In the genomic region with DNA sequence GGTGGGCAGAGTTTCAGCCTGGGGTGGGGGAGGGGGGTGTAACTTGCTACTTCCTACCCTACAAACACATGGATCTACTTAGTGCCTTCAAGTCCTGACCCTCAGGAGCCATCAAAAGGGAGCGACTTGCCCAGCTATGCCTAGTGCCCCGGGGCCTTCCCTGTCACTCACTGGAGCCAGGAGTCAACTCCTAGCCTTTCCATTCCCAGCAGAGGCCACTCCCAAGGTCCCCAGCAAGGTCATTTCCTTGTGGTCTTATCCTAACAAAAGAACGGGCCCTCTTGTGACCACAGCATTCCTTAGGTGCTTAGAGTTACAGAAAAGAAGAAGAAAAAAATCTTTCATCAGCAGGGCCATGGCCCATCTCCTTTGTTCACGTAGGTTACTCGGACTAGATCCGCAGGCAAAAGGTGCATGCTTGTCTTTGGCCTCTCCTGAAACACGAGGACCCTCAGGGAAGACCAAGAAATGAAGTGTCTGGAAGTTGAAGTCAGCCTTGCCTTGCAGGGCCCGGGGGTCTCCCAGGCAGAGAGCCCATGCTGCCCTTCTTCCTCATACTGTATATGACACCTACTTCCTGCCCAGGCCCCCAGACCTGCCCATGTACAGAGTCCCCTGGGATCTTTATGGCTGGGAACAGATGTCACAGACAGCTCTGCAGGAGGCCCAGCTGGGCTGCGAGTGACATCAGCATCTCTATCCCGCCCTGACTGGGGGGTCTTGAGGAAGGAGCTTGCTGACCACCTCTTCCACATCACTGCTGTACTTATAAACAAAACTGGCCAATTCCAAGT, we compare ENCODE assay signal across 11 mouse cellular contexts. TPM values are rescaled to one million over a fixed set of nuclear protein-coding genes. Genes with fewer than 3 reads are reported as not detected.
DNase-seq lines count a peak whose midpoint lies in the region; ATAC-seq and TF ChIP-seq lines count a peak whose summit lies in the region.
"Had no signal": no experiment of that assay in that cellular context is flagged by ENCODE, and none has a peak within 500 bp of the region (broad histone marks: within the 10 kb centered on the region; RNA-seq: fewer than 3 reads in every experiment).

No protein-coding gene starts in this region.

- H3K27me3 ChIP-seq in heart, embryonic 12.5 days (replicated peaks) = no peaks in the 10 kb centered on the region
- H3K27me3 ChIP-seq in E14TG2a.4 (ENCODE audit: insufficient read depth, low read length) = no peaks in the 10 kb centered on the region
- no peaks in the 10 kb centered on the region for H3K27me3 ChIP-seq in limb, embryonic 10.5 days (ENCODE audit: low read depth, poor library complexity, severe bottlenecking)

- TF ChIP-seq CTCF in E14TG2a.4 (conservative IDR thresholded peaks at IDR 0.05; ENCODE audit: low read length) = no peak
- TF ChIP-seq CTCF in layer of hippocampus, adult 2 months (conservative IDR thresholded peaks at IDR 0.05) = no peak

- ATAC-seq in heart, embryonic 12.5 days (ENCODE audit: insufficient number of reproducible peaks, low FRiP score) = 0 out of 2 replicates have a peak, but pooled peaks have one; percentile 43
- ATAC-seq in monocyte, adult 5-6 weeks (replicated peaks; ENCODE audit: insufficient number of reproducible peaks, low FRiP score, low TSS enrichment, poor library complexity, severe bottlenecking) = no peak
- ATAC-seq: forebrain, embryonic 16.5 days; midbrain, embryonic 13.5 days had no signal

- no peak for DNase-seq in heart, adult 9 months (ENCODE audit: low spot score in 2 of 2)
- peak; percentile 73 for DNase-seq in embryo, embryonic 11 days
- peak; percentile 77 for DNase-seq in limb, embryonic 10.5 days (ENCODE audit: low spot score)
- DNase-seq in layer of hippocampus, adult 2 months (ENCODE audit: low spot score in 2 of 2) = no peak
- no peak for DNase-seq in frontal cortex, postnatal 10 days (ENCODE audit: low spot score in 2 of 2)

- no peak overlapping the region for H3K9ac ChIP-seq in heart, embryonic 12.5 days
- H3K9ac ChIP-seq: midbrain, embryonic 13.5 days had no signal

- H3K27ac ChIP-seq in heart, embryonic 12.5 days (ENCODE audit: poor library complexity, severe bottlenecking) = 0 out of 2 replicates have a peak overlapping the region, but pooled peaks have one; percentile 11
- peak overlapping the region; percentile 82 for H3K27ac ChIP-seq in limb, embryonic 10.5 days
- H3K27ac ChIP-seq in layer of hippocampus, adult 2 months = no peak overlapping the region
- H3K27ac ChIP-seq: midbrain, embryonic 13.5 days had no signal

- H3K4me2 ChIP-seq in heart, embryonic 12.5 days = no peak overlapping the region
- H3K4me2 ChIP-seq: midbrain, embryonic 13.5 days had no signal

- no peak overlapping the region for H3K4me3 ChIP-seq in heart, embryonic 12.5 days
- H3K4me3 ChIP-seq in E14TG2a.4 (replicated peaks; ENCODE audit: low read length) = 0 out of 2 replicates have a peak overlapping the region, but pooled peaks have one; percentile 37
- no peak overlapping the region for H3K4me3 ChIP-seq in limb, embryonic 10.5 days
- no peak overlapping the region for H3K4me3 ChIP-seq in layer of hippocampus, adult 2 months
- H3K4me3 ChIP-seq: midbrain, embryonic 13.5 days had no signal

- whole genome bisulfite sequencing in heart, embryonic 12.5 days = 48% methylated on average over 10 of the region's 10 CpGs
- WGBS in limb, embryonic 10.5 days = 46% methylated on average over 10 of the region's 10 CpGs

- H3K4me1 ChIP-seq in heart, embryonic 12.5 days (replicated peaks) = peaks cover 22% of the 10 kb centered on the region
- peaks cover 89% of the 10 kb centered on the region for H3K4me1 ChIP-seq in E14TG2a.4 (replicated peaks; ENCODE audit: low read depth, low read length)
- H3K4me1 ChIP-seq in limb, embryonic 10.5 days = peaks cover 31% of the 10 kb centered on the region

- H3K9me3 ChIP-seq in heart, embryonic 12.5 days (replicated peaks) = no peaks in the 10 kb centered on the region
- H3K9me3 ChIP-seq in E14TG2a.4 (ENCODE audit: low read length) = no peaks in the 10 kb centered on the region
- no peaks in the 10 kb centered on the region for H3K9me3 ChIP-seq in limb, embryonic 10.5 days (replicated peaks)
- H3K9me3 ChIP-seq: G1E; midbrain, embryonic 13.5 days had no signal

- H3K36me3 ChIP-seq in heart, embryonic 12.5 days = no peaks in the 10 kb centered on the region
- H3K36me3 ChIP-seq in E14TG2a.4 (ENCODE audit: insufficient read depth, low read length) = peaks cover 8% of the 10 kb centered on the region
- no peaks in the 10 kb centered on the region for H3K36me3 ChIP-seq in limb, embryonic 10.5 days
- H3K36me3 ChIP-seq: G1E; midbrain, embryonic 13.5 days had no signal

RNA-seq across cellular contexts. Expression of a gene that starts 47.3 kb away (rescaled TPM):
- 23.3 and 24.3 TPM in 2 replicates for polyA plus RNA-seq in heart, embryonic 12.5 days (2016; fragmentation: Nextera tagmentation; extraction: Ambion mirVana)
- polyA plus RNA-seq in limb, embryonic 10.5 days (2016; fragmentation: Nextera tagmentation; extraction: Ambion mirVana) = 10.3 and 13.4 TPM in 2 replicates
- 146 to 224 TPM (median 193 TPM) in 3 replicates for total RNA-seq in monocyte, adult 5-6 weeks (2017)
- total RNA-seq in layer of hippocampus, adult 2 months (2021) = 10 to 100 TPM; 12.4 to 15.4 TPM

Comparison
In these comparisons a context has a peak if more than half of its experiments do, and no peak if none do; other contexts are left out.
1. DNase-seq: peak in embryo, embryonic 11 days (single experiment) and limb, embryonic 10.5 days (single experiment); none in heart, adult 9 months (0 of 2), layer of hippocampus, adult 2 months (0 of 2) and frontal cortex, postnatal 10 days (0 of 2).